Mouse (Mus musculus) ES-Bruce4 (cell line): ENCODE measurements around the gene Vps26c.

ENCODE experiments used
- CTCF ChIP-seq: IDR thresholded peaks from one replicate; pipeline ENCODE4 v1.8.1; 2011; ENCODE audit warnings: low read depth, low read length
- EP300 ChIP-seq: IDR thresholded peaks from 2 replicates; pipeline ENCODE4 v1.6.1; 2011; ENCODE audit warnings: low read depth, low read length; ENCODE audit not compliant: insufficient read depth
- POLR2A ChIP-seq: IDR thresholded peaks from one replicate; pipeline ENCODE4 v1.8.1; 2011; ENCODE audit warnings: low read length; ENCODE audit not compliant: insufficient read depth

DNA sequence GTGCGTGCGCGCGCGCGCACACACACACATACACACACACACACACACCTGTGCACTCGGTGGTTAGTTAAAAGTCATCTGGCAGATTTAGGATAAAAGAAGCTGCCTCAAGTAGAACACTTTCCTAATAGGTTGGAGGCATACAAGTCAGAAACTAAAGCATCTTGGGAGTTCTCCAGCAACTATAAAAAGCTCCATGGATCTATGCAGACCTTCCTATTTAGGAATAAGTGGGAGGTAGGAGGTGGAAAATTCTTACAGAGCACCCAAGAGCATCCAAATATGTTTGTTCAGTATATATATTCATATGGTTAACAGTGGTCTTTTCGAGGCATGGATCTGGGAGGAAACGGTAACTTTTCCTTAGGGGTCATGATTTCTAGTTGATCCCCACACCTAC, 13.5 kb upstream of the Vps26c start:
- TF ChIP-seq CTCF: no peak
- TF ChIP-seq POLR2A: no peak
- TF ChIP-seq EP300: no peak
